Mouse (Mus musculus) midbrain, embryonic 14.5 days (tissue): Measurements from ENCODE around the gene Sez6l2. TPM values are rescaled to one million over a fixed set of nuclear protein-coding genes. Genes with fewer than 3 reads are reported as not detected.
"Not testable (repeated sequence)": the region's sequence is repeated elsewhere in the genome, so short reads cannot be mapped to it uniquely, and the experiment has no call there.

Experiments used
- ATAC-seq: fragments of 200-750 bp; cut with Nextera tagmentation; 2 replicates; pipeline ENCODE4 v1.8.0; 2017; ENCODE audit warnings: moderate number of reproducible peaks, moderate library complexity; ENCODE audit not compliant: low FRiP score, low TSS enrichment
- DNase-seq: peaks from one replicate; pipeline ENCODE4 v3.0.0-alpha.2; 2015
- H3K27ac ChIP-seq: fragments of 300-500 bp; sonication (generic); replicated peaks from 2 replicates; pipeline ENCODE4 v1.5.1; 2014; ENCODE audit warnings: mild to moderate bottlenecking, low read depth, low read length, moderate library complexity
- H3K27me3 ChIP-seq: fragments of 300-500 bp; sonication (generic); 2 replicates; pipeline ENCODE4 v1.6.1; 2014; ENCODE audit warnings: low read length, control low read depth, mixed read lengths; ENCODE audit not compliant: control insufficient read depth, insufficient read depth
- H3K36me3 ChIP-seq: fragments of 300-500 bp; sonication (generic); 2 replicates; pipeline ENCODE4 v1.6.1; 2014; ENCODE audit warnings: low read length, control low read depth; ENCODE audit not compliant: control insufficient read depth, insufficient read depth
- H3K4me1 ChIP-seq: fragments of 300-500 bp; sonication (generic); 2 replicates; pipeline ENCODE4 v1.6.1; 2014; ENCODE audit warnings: mild to moderate bottlenecking, antibody characterized with exemption, low read length, control low read depth; ENCODE audit not compliant: control insufficient read depth, insufficient read depth
- H3K4me2 ChIP-seq: fragments of 300-500 bp; sonication (generic); 2 replicates; pipeline ENCODE4 v1.6.1; 2014; ENCODE audit warnings: mild to moderate bottlenecking, low read length, moderate library complexity
- H3K4me3 ChIP-seq: fragments of 300-500 bp; sonication (generic); replicated peaks from 2 replicates; pipeline ENCODE4 v1.5.1; 2014; ENCODE audit warnings: low read depth, low read length
- H3K9ac ChIP-seq: fragments of 300-500 bp; sonication (generic); replicated peaks from 2 replicates; pipeline ENCODE4 v1.6.1; 2014; ENCODE audit warnings: mild to moderate bottlenecking, low read length, moderate library complexity
- H3K9me3 ChIP-seq: fragments of 300-500 bp; sonication (generic); 2 replicates; pipeline ENCODE4 v1.6.1; 2016; ENCODE audit warnings: low read length, control low read depth, mixed read lengths; ENCODE audit not compliant: control insufficient read depth
- WGBS: fragments of 180-500 bp; shearing (Covaris S2); extraction: QIAGEN DNeasy Blood & Tissue Kit; methylation state at CpG from one replicate; pipeline ENCODE4 v1.1.7; 2014; 5-methylcytosine and 5-hydroxymethylcytosine counted together
- polyA plus RNA-seq: library from polyadenylated mRNA; unstranded; fragments of >200 nt; fragmentation: Nextera tagmentation; extraction: Ambion mirVana; gene quantifications from 2 replicates; pipeline ENCODE4 v1.2.1, GENCODE M21; 2014

The Sez6l2 gene
- 59.1 and 66.9 TPM in 2 replicates for polyA plus RNA-seq

DNA sequence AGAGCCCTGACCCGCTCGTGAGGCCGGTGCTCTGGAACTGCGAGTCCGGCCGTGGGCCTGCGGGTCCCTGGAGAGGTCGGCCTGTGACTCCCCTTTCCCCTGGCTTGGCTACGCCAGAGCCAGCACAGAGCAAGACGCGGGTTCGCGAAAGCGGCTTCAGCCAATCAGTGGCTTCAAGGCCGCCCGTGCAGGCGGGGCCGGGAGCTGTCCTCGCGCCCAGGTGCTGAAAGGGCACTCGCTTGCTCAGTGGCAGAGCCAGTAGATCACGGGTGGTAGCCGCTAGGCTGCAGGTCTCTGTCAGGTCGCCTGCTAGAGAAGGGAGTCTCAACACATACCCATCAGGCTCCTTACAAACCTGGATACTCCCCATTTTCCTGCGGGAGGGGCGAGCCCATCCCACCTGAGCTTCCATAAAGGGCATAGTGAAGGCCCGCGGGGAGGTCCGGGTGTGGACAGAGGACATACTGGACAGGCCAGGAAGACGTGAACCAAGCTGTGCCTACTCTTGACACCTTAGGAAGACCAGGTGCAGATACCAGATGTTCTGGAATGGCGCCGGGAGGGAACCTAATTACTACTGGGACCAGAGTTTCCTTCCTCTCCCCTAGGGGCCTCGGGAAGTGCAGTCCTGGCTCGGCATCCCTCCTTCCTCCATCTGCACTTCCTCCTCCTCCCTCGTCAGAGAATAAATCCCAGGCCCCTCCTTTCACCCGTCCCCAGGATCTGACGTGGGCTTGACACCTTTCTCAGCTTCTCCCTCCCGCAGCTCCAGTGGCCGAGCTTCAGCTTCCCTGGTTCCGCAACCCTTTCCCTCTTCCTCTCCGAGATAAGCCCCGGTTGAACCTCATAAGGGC, at the start of gene Sez6l2:
Gene Sez6l2 (plus strand): TSS at position 771 of the 854 bp plus-strand sequence.
- Histone ChIP-seq H3K36me3 (peaks cover 24% of the 10 kb centered on the region), H3K4me3 (peak within 1 kb of the TSS; percentile 64), H3K4me1 (peaks cover 30% of the 10 kb centered on the region), H3K27ac (peak within 1 kb of the TSS; percentile 95), H3K4me2 (peak within 1 kb of the TSS; percentile 98), H3K9me3 (no peaks in the 10 kb centered on the region), H3K9ac (peak within 1 kb of the TSS; percentile 81), H3K27me3 (no peaks in the 10 kb centered on the region)
- DNase-seq (peak; percentile 90), ATAC-seq (peak; percentile 85)
- WGBS = under 1% methylated on average over 42 of the region's 42 CpGs

DNA sequence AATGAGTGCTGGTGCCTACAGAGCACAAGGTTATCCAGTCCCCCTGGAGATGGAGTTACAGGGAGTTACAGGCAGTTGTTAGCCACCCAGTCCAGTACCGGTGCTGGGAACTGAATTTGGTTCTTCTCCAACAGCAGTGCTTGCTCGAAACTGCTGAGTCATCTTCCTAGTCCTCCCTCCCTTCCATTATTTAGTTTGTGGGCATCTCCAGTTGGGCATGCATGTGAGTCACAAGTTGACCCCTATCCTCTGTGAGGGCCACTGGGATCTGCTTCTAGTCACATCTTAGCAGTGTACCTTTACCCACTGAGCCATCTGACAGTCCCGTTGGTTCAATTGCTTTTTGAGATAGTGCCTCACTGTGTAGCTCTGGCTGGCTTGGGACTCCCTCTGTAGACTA, 44.8 kb upstream of the Sez6l2 start:
- no peaks in the 10 kb centered on the region for H3K36me3 ChIP-seq
- ATAC-seq (no peak), DNase-seq (no peak)
- no peak overlapping the region for H3K27ac ChIP-seq
- H3K4me3 ChIP-seq = no peak overlapping the region
- no peaks in the 10 kb centered on the region for H3K27me3 ChIP-seq
- no peaks in the 10 kb centered on the region for H3K4me1 ChIP-seq
- H3K9me3 ChIP-seq = no peaks in the 10 kb centered on the region
- H3K4me2 ChIP-seq = no peak overlapping the region
- WGBS = 90% methylated on average over 3 of the region's 3 CpGs
- no peak overlapping the region for H3K9ac ChIP-seq

DNA sequence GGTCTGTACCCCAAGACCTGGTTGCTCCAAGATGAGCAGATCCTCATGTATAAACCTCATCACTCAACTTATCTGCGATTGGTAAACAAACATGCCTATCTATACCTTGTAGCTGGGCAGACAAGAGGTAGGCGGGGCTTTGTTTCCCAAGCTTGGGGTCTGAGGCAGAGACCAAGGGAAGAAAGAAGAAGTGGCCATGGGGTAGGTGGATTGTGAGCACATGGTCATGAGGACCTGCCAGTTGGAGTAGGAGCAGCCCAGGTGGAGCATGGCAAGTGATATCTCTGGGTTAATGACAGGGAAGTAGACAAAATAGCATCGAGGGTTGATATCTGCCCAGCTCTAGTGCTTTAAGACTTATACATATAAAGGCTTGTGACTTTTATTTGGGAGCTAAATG, 35.5 kb upstream of the Sez6l2 start:
- no peaks in the 10 kb centered on the region for H3K4me1 ChIP-seq
- no peak overlapping the region for H3K4me3 ChIP-seq
- H3K27me3 ChIP-seq = no peaks in the 10 kb centered on the region
- 94% methylated on average over 3 of the region's 3 CpGs for WGBS
- no peak for ATAC-seq
- H3K36me3 ChIP-seq = no peaks in the 10 kb centered on the region
- H3K27ac ChIP-seq = no peak overlapping the region
- DNase-seq = no peak
- no peak overlapping the region for H3K4me2 ChIP-seq
- H3K9me3 ChIP-seq = no peaks in the 10 kb centered on the region
- H3K9ac ChIP-seq = no peak overlapping the region

- H3K9ac ChIP-seq, H3K27ac ChIP-seq, H3K4me2 ChIP-seq, H3K9me3 ChIP-seq, H3K4me3 ChIP-seq, ATAC-seq, H3K27me3 ChIP-seq, H3K4me1 ChIP-seq, H3K36me3 ChIP-seq, DNase-seq: not testable (repeated sequence)
- 65% methylated on average over 4 of the region's 4 CpGs for WGBS
Observed at GRCm38 (mm10) chr7:126918356-126918755, 32.0 kb upstream of the Sez6l2 start.

DNA sequence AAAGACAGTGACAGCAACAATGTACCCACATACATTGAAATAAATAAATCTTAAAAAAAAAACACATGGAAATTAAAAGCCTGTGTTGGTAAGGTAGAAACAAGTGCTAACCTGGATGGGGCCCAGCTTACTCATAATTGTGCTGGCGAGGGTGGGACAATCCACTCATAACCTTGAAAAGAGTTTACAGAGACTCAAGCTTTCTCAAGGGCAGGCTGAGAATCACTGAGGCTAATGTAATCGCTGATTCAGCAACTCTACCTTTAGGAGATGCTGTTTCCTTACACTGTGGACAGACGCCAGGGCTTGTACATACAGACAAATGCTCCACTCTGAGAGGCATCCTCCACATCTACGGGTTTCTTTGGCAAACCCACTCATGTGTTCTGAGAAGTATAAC, 30.4 kb upstream of the Sez6l2 start:
- Histone ChIP-seq H3K9ac (no peak overlapping the region), H3K27me3 (no peaks in the 10 kb centered on the region), H3K4me1 (peaks cover 10% of the 10 kb centered on the region; the same call in 1 of the 2 replicates), H3K9me3 (no peaks in the 10 kb centered on the region), H3K4me2 (no peak overlapping the region), H3K4me3 (no peak overlapping the region), H3K36me3 (no peaks in the 10 kb centered on the region), H3K27ac (no peak overlapping the region)
- ATAC-seq (no peak), DNase-seq (no peak)
- 87% methylated on average over 4 of the region's 4 CpGs for WGBS

GRCm38 (mm10) chr7:126921563-126921962, 28.8 kb upstream of the Sez6l2 start:
- Histone ChIP-seq H3K9ac (no peak overlapping the region), H3K4me1 (peaks cover 10% of the 10 kb centered on the region; the same call in 1 of the 2 replicates), H3K4me3 (no peak overlapping the region), H3K27me3 (no peaks in the 10 kb centered on the region), H3K4me2 (peak overlapping the region; percentile 3; the same call in 1 of the 2 replicates), H3K27ac (no peak overlapping the region), H3K36me3 (no peaks in the 10 kb centered on the region), H3K9me3 (no peaks in the 10 kb centered on the region)
- ATAC-seq = no peak
- 79% methylated on average over 2 of the region's 2 CpGs for WGBS
- DNase-seq = no peak

DNA sequence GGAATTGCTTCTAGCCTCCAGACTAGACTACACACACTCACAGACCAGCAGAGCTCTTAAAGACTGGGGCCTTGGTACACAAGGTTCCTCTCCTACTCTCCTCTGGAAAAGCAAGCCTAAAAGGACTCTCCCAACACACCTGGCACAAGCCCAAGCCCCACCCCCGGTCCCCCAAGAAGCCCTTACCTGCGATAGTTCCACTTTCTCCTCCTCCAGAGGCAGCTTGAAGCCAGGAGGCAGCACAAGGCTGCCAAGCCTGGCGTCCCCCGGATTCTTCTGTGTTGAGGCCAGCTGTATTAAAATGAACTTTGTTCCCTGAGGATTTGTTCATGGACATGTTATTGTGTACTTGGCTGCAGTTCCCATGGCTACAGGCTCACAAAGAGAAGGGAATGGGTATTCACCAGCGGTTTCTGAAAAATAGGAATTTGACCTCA, 27.7 kb upstream of the Sez6l2 start, which contains the start of gene Tmem219:
Gene Tmem219 (minus strand): TSS at position 294 of the 437 bp plus-strand sequence.
- no peak within 1 kb of the TSS; the same call in 1 of the 2 replicates for H3K9ac ChIP-seq
- peaks cover 10% of the 10 kb centered on the region; the same call in 1 of the 2 replicates for H3K4me1 ChIP-seq
- 9% methylated on average over 5 of the region's 5 CpGs for WGBS
- DNase-seq = peak; percentile 81
- H3K27me3 ChIP-seq = no peaks in the 10 kb centered on the region
- no peaks in the 10 kb centered on the region for H3K36me3 ChIP-seq
- H3K4me2 ChIP-seq = peak within 1 kb of the TSS; percentile 35
- ATAC-seq = peak; percentile 66; the same call in 1 of the 2 replicates
- peak within 1 kb of the TSS; percentile 75 for H3K27ac ChIP-seq
- peak within 1 kb of the TSS; percentile 7; the same call in 1 of the 2 replicates for H3K4me3 ChIP-seq
- H3K9me3 ChIP-seq = no peaks in the 10 kb centered on the region

GRCm38 (mm10) chr7:126923999-126924398, 26.4 kb upstream of the Sez6l2 start:
- ATAC-seq = no peak
- WGBS = 51% methylated on average over 5 of the region's 5 CpGs

More at GRCm38 (mm10) chr7:126923999-126924398, 26.4 kb upstream of the Sez6l2 start:
- H3K27me3 ChIP-seq = no peaks in the 10 kb centered on the region
- peaks cover 10% of the 10 kb centered on the region; the same call in 1 of the 2 replicates for H3K4me1 ChIP-seq
- H3K4me2 ChIP-seq = no peak overlapping the region
- H3K9me3 ChIP-seq = no peaks in the 10 kb centered on the region
- H3K27ac ChIP-seq = no peak overlapping the region
- no peak overlapping the region for H3K4me3 ChIP-seq
- no peak overlapping the region for H3K9ac ChIP-seq
- no peak for DNase-seq
- H3K36me3 ChIP-seq = no peaks in the 10 kb centered on the region
